In the genomic region with DNA sequence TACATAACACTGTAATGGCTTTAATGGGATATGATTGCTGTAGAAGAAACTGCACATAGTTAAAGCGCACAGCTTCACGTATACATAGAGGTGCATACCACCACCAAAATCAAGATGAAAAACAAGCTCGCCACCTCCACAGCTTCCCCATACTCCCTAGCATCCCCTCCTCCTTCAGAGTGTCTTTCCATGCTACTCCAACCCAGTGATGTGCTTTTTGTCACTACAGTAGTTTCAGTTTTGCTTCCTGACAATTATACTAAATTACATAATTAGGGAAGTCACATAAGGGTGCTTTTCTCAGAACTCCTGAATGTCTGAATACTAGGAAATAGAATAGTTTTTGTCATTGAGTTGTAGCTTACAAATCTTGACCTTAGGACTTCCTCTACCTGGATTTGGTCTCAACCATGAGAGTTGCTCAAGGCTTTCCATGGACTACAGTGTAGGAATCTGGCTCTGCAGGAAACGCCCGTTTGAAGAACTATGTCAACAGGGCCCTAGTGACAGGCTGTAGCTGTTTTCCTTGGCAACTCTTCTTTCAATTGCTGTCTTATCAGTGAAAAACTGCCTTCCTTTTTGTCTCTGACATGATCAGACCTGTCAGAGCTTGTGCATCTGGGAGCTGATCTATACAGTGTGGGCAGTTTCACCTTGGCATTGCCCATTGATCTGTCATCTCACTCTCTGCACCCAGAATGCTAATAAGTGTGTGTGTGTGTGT, we compare ENCODE assay signal across 10 mouse cellular contexts.
DNase-seq lines count a peak whose midpoint lies in the region; ATAC-seq and TF ChIP-seq lines count a peak whose summit lies in the region.
"Had no signal": no experiment of that assay in that cellular context is flagged by ENCODE, and none has a peak within 500 bp of the region (broad histone marks: within the 10 kb centered on the region; RNA-seq: fewer than 3 reads in every experiment).

No protein-coding gene starts in this region.

- TF ChIP-seq CTCF in lung, embryonic 14.5 days (IDR thresholded peaks at IDR 0.05; ENCODE audit: low read depth), result no peak

- H3K9me3 ChIP-seq in lung, embryonic 14.5 days (ENCODE audit: low read depth, low read length), result no peaks in the 10 kb centered on the region
- H3K9me3 ChIP-seq: forebrain, embryonic 10.5 days had no signal

- H3K4me2 ChIP-seq in lung, embryonic 14.5 days, result no peak overlapping the region

- H3K27ac ChIP-seq in lung, embryonic 14.5 days (ENCODE audit: low read depth), result no peak overlapping the region
- H3K27ac ChIP-seq: forebrain, embryonic 10.5 days had no signal

- DNase-seq in heart, adult 9 months (ENCODE audit: low spot score in 2 of 2), result peak; percentile 32 to 68
- DNase-seq in heart, postnatal 4 days, result no peak
- DNase-seq in urinary bladder, postnatal 14 days (ENCODE audit: low spot score), result peak; percentile 66
- no peak for DNase-seq in urinary bladder, postnatal 4 days (ENCODE audit: low spot score in 2 of 2)
- DNase-seq in lung, embryonic 14.5 days, result peak; percentile 47
- DNase-seq in urinary bladder, postnatal 36 days (ENCODE audit: low spot score in 2 of 2), result peak; percentile 23 to 29
- DNase-seq in retina, embryonic 14.5 days (ENCODE audit: low spot score), result no peak
- no peak for DNase-seq in embryo, embryonic 11 days
- DNase-seq: gastrocnemius, postnatal 25 days had no signal

- peak; percentile 60; the same call in 1 of the 2 replicates for ATAC-seq in lung, embryonic 14.5 days (ENCODE audit: insufficient read depth)

- no peak overlapping the region for H3K9ac ChIP-seq in lung, embryonic 14.5 days

- no peak overlapping the region for H3K4me3 ChIP-seq in lung, embryonic 14.5 days (ENCODE audit: low read depth, low read length)
- H3K4me3 ChIP-seq: forebrain, embryonic 10.5 days had no signal

- H3K4me1 ChIP-seq in lung, embryonic 14.5 days (ENCODE audit: insufficient read depth), result no peaks in the 10 kb centered on the region
- H3K4me1 ChIP-seq: forebrain, embryonic 10.5 days had no signal

- no peaks in the 10 kb centered on the region for H3K27me3 ChIP-seq in lung, embryonic 14.5 days (ENCODE audit: insufficient read depth, low read length)

- H3K36me3 ChIP-seq in lung, embryonic 14.5 days (ENCODE audit: insufficient read depth), result no peaks in the 10 kb centered on the region
- H3K36me3 ChIP-seq: forebrain, embryonic 10.5 days had no signal

- 61% methylated on average over 5 of the region's 5 CpGs for WGBS in lung, embryonic 14.5 days

Comparison
In these comparisons a context has a peak if more than half of its experiments do, and no peak if none do; other contexts are left out.
1. DNase-seq: peak in heart, adult 9 months (2 of 2), urinary bladder, postnatal 14 days (single experiment), lung, embryonic 14.5 days (single experiment) and urinary bladder, postnatal 36 days (2 of 2); none in heart, postnatal 4 days (single experiment), urinary bladder, postnatal 4 days (0 of 2), retina, embryonic 14.5 days (single experiment) and embryo, embryonic 11 days (single experiment).